Mouse (Mus musculus) MEL (cell line): ENCODE measurements around the gene Epha6. TPM values are rescaled to one million over a fixed set of nuclear protein-coding genes. Genes with fewer than 3 reads are reported as not detected.
A peak's percentile ranks its signal among the peaks of the same experiment; 100 is the strongest.

Source experiments
- DNase-seq: peaks from one replicate; pipeline ENCODE4 v3.0.0; 2011; ENCODE audit warnings: low read depth, low spot score
- H3K27ac ChIP-seq: 2 replicates; pipeline ENCODE4 v1.5.1; 2012; ENCODE audit warnings: low read depth, mild to moderate bottlenecking, control low read depth, low read length, moderate library complexity; ENCODE audit not compliant: control insufficient read depth
- H3K27me3 ChIP-seq, 2 experiments: fragments of 150-350 bp in 1 of 2; sonication (generic) in 1 of 2; 2 replicates each; pipeline ENCODE4 v1.6.1; 2012; ENCODE audit warnings: low read length in 2 of 2, mild to moderate bottlenecking in 2 of 2, improper control_type of control experiment in 1 of 2, moderate library complexity in 1 of 2; ENCODE audit not compliant: insufficient read depth in 2 of 2, control insufficient read depth in 1 of 2
- H3K36me3 ChIP-seq, 2 experiments: 2 replicates each; pipeline ENCODE4 v1.6.1; 2012 to 2014; ENCODE audit warnings: low read length in 2 of 2, improper control_type of control experiment in 1 of 2, inconsistent platforms in 1 of 2, mild to moderate bottlenecking in 1 of 2; ENCODE audit not compliant: insufficient read depth in 2 of 2, control insufficient read depth in 1 of 2
- H3K4me1 ChIP-seq, 2 experiments: fragments of 150-350 bp in 1 of 2; sonication (generic) in 1 of 2; 2 replicates each; pipeline ENCODE4 v1.6.1; 2012; ENCODE audit warnings: low read length in 2 of 2, improper control_type of control experiment in 1 of 2, mild to moderate bottlenecking in 1 of 2; ENCODE audit not compliant: insufficient read depth in 2 of 2, control insufficient read depth in 1 of 2
- H3K4me3 ChIP-seq, 2 experiments: fragments of 150-350 bp in 1 of 2; sonication (generic) in 1 of 2; 2 replicates each; pipeline ENCODE4 v1.5.1; 2012; ENCODE audit warnings: low read depth in 2 of 2, low read length in 2 of 2, mild to moderate bottlenecking in 2 of 2, moderate library complexity in 2 of 2, control low read depth in 1 of 2, improper control_type of control experiment in 1 of 2; ENCODE audit not compliant: control insufficient read depth in 1 of 2, insufficient read depth in 1 of 2
- H3K79me2 ChIP-seq: 2 replicates; pipeline ENCODE4 v1.6.1; 2012; ENCODE audit warnings: mild to moderate bottlenecking, low read length, moderate library complexity; ENCODE audit not compliant: control insufficient read depth, poor library complexity, insufficient read depth
- H3K9ac ChIP-seq: 2 replicates; pipeline ENCODE4 v1.6.1; 2012; ENCODE audit warnings: low read depth, mild to moderate bottlenecking, control low read depth, low read length, moderate library complexity; ENCODE audit not compliant: control insufficient read depth, poor library complexity, severe bottlenecking
- H3K9me3 ChIP-seq: fragments of 150-350 bp; sonication (generic); replicated peaks from 2 replicates; pipeline ENCODE4 v1.6.1; 2012; ENCODE audit warnings: mild to moderate bottlenecking, low read length, improper control_type of control experiment, moderate library complexity; ENCODE audit not compliant: insufficient read depth
- CTCF ChIP-seq, 3 experiments: IDR thresholded peaks in 2 of 3; conservative IDR thresholded peaks in 1 of 3; 2 replicates each; pipeline ENCODE4 v1.5.1; 2011 to 2012; ENCODE audit warnings: low read length in 3 of 3, low read depth in 2 of 3, mild to moderate bottlenecking in 2 of 3, improper control_type of control experiment in 1 of 3, inconsistent platforms in 1 of 3, mixed read lengths in 1 of 3, moderate library complexity in 1 of 3; ENCODE audit not compliant: control insufficient read depth in 1 of 3, insufficient read depth in 1 of 3, poor library complexity in 1 of 3, severe bottlenecking in 1 of 3
- ELF1 ChIP-seq: IDR thresholded peaks from 2 replicates; pipeline ENCODE4 v1.6.1; 2014; ENCODE audit warnings: low read depth, mild to moderate bottlenecking, inconsistent platforms, low read length, improper control_type of control experiment, moderate library complexity
- ETS1 ChIP-seq: IDR thresholded peaks from 2 replicates; pipeline ENCODE4 v1.6.1; 2012; ENCODE audit warnings: low read depth, mild to moderate bottlenecking, inconsistent platforms, low read length, improper control_type of control experiment, moderate library complexity
- JUND ChIP-seq: IDR thresholded peaks from 2 replicates; pipeline ENCODE4 v1.6.1; 2011; ENCODE audit warnings: low read depth, mild to moderate bottlenecking, improper control_type of control experiment, low read length
- KAT2A ChIP-seq: conservative IDR thresholded peaks from 2 replicates; pipeline ENCODE4 v1.6.1; 2012; ENCODE audit warnings: low read depth, low read length, improper control_type of control experiment, inconsistent platforms
- MAFK ChIP-seq: IDR thresholded peaks from 2 replicates; pipeline ENCODE4 v1.6.1; 2011; ENCODE audit warnings: low read depth, mild to moderate bottlenecking, low read length, improper control_type of control experiment, borderline replicate concordance
- MAX ChIP-seq: IDR thresholded peaks from 2 replicates; pipeline ENCODE4 v1.6.1; 2011; ENCODE audit warnings: low read length, improper control_type of control experiment
- MEF2A ChIP-seq: IDR thresholded peaks from 2 replicates; pipeline ENCODE4 v1.6.1; 2014; ENCODE audit warnings: low read depth, mild to moderate bottlenecking, inconsistent platforms, low read length, improper control_type of control experiment; ENCODE audit not compliant: poor library complexity, insufficient replicate concordance, severe bottlenecking; ENCODE audit errors: extremely low read depth
- MYC ChIP-seq: IDR thresholded peaks from 2 replicates; pipeline ENCODE4 v1.6.1; 2011; ENCODE audit warnings: low read depth, mild to moderate bottlenecking, low read length, improper control_type of control experiment, moderate library complexity
- POLR2AphosphoS5 ChIP-seq: IDR thresholded peaks from 2 replicates; pipeline ENCODE4 v1.6.1; 2012; ENCODE audit warnings: low read depth, borderline replicate concordance, mild to moderate bottlenecking, inconsistent platforms, low read length, moderate library complexity, mixed read lengths
- RAD21 ChIP-seq: IDR thresholded peaks from 2 replicates; pipeline ENCODE4 v1.6.1; 2011; ENCODE audit warnings: mild to moderate bottlenecking, low read depth, low read length, improper control_type of control experiment
- SMC3 ChIP-seq: IDR thresholded peaks from 2 replicates; pipeline ENCODE4 v1.6.1; 2011; ENCODE audit warnings: low read depth, low read length, improper control_type of control experiment
- UBTF ChIP-seq: IDR thresholded peaks from 2 replicates; pipeline ENCODE4 v1.6.1; 2012; ENCODE audit warnings: low read depth, mild to moderate bottlenecking, inconsistent platforms, low read length, improper control_type of control experiment, moderate library complexity, borderline replicate concordance; ENCODE audit not compliant: insufficient read depth
- ZMIZ1 ChIP-seq: IDR thresholded peaks from 2 replicates; pipeline ENCODE4 v1.6.1; 2012; ENCODE audit warnings: low read depth, mild to moderate bottlenecking, inconsistent platforms, low read length, improper control_type of control experiment, moderate library complexity
- ZNF384 ChIP-seq: IDR thresholded peaks from 2 replicates; pipeline ENCODE4 v1.6.1; 2012; ENCODE audit warnings: low read depth, mild to moderate bottlenecking, inconsistent platforms, low read length, improper control_type of control experiment
- polyA plus RNA-seq, 2 experiments: library from polyadenylated mRNA; stranded (reverse) in 1 of 2; unstranded in 1 of 2; fragments of >175 nt in 1 of 2; fragments of >200 nt in 1 of 2; gene quantifications; 2 replicates each; pipeline versions ENCODE4 v1.2.1 to v1.2.4; 2012; ENCODE audit warnings: low replicate concordance in 2 of 2, low read depth in 1 of 2; ENCODE audit not compliant: insufficient read length in 2 of 2, insufficient read depth in 1 of 2, missing spikeins in 1 of 2
- total RNA-seq: library from RNA; depleted of rRNA; stranded (reverse); fragments of 300-350 nt; gene quantifications from 2 replicates; pipeline ENCODE4 v1.2.3, GENCODE M21; 2012

Gene Epha6
- total and polyA plus RNA-seq, 3 experiments, result not detected

- H3K36me3 ChIP-seq, result no peaks in the 10 kb centered on the region
- no peak overlapping the region for H3K9ac ChIP-seq
- no peaks in the 10 kb centered on the region for H3K4me1 ChIP-seq
- no peaks in the 10 kb centered on the region; a peak in 1 of 4 replicates for H3K27me3 ChIP-seq
- no peaks in the 10 kb centered on the region for H3K9me3 ChIP-seq
- TF ChIP-seq POLR2AphosphoS5, result no peak
- TF ChIP-seq ETS1, result no peak
- no peak for TF ChIP-seq MAX
- TF ChIP-seq MYC, result no peak
- no peak for TF ChIP-seq KAT2A
- no peak for TF ChIP-seq ZMIZ1
- no peak for TF ChIP-seq MEF2A
- no peak for TF ChIP-seq MAFK
- H3K27ac ChIP-seq, result no peak overlapping the region
- no peaks in the 10 kb centered on the region for H3K79me2 ChIP-seq
- no peak overlapping the region for H3K4me3 ChIP-seq
- no peak for DNase-seq
These were observed 677 bp upstream of the Epha6 start for GRCm38 (mm10) chr16:60605832-60606583.

DNA sequence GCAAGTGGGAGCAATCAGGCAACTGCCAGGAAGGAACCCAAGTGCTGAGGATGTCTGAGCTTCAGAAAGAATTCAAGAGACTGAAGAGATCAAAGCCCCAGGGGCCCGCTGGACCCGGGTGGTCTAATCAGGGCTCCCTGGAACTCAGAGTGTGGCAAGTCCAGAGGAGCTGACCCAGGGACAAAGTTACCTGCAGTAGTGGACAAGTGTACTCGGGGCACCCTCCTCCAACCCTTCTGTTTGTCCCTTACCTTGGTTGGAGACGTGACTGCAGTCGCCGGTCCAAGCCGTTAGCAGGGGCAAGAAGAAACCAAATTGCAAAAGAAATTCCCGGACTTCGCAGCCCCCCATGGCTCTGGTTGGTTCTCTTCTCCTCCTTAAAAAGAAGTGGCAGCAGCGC lies 718 bp downstream of the Epha6 start:
- no peaks in the 10 kb centered on the region for H3K9me3 ChIP-seq
- H3K79me2 ChIP-seq, result no peaks in the 10 kb centered on the region
- H3K27me3 ChIP-seq, result no peaks in the 10 kb centered on the region; a peak in 1 of 4 replicates
- no peaks in the 10 kb centered on the region for H3K36me3 ChIP-seq
- DNase-seq, result no peak
- TF ChIP-seq MAFK, result no peak
- no peak for TF ChIP-seq RAD21
- no peak for TF ChIP-seq KAT2A
- no peak for TF ChIP-seq UBTF
- TF ChIP-seq ELF1, result no peak
- TF ChIP-seq ZNF384, result no peak
- H3K4me1 ChIP-seq, result no peaks in the 10 kb centered on the region
- H3K9ac ChIP-seq, result no peak overlapping the region
- H3K4me3 ChIP-seq, result no peak overlapping the region
- no peak overlapping the region for H3K27ac ChIP-seq

DNA sequence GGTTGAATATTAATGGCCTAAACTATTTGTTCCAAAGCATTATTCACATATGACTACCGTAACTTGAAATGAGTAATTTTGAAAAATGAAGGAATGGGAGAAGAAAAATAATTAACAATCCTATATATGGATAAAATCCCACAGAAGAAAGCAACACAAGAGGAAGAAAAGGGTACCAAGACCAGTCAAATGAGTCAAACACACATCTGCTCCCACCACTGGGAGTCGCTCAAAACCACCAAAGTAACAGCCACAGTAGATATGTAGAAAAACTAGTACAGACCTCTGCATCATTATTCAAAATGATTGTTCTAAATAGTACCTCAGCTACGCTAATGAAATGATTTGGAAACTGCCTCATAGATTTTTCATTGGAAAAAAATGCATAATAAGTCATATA lies 20.0 kb downstream of the Epha6 start:
- Histone ChIP-seq H3K27me3 (no peaks in the 10 kb centered on the region), H3K27ac (no peak overlapping the region), H3K4me1 (no peaks in the 10 kb centered on the region), H3K9ac (no peak overlapping the region), H3K9me3 (no peaks in the 10 kb centered on the region), H3K36me3 (no peaks in the 10 kb centered on the region), H3K79me2 (no peaks in the 10 kb centered on the region), H3K4me3 (no peak overlapping the region)
- TF ChIP-seq CTCF (IDR thresholded peaks at IDR 0.05 in 2 of 3, conservative IDR thresholded peaks at IDR 0.05 in 1 of 3; ENCODE audit: control insufficient read depth in 1 of 3, insufficient read depth in 1 of 3, low read depth in 2 of 3, low read length in 3 of 3, poor library complexity in 1 of 3, severe bottlenecking in 1 of 3) (peak in 1 of 3 experiments; percentile 3; a peak in 1 of 6 replicates), SMC3 (0 out of 2 replicates have a peak, but pooled peaks have one; percentile 5), JUND (no peak)
- no peak for DNase-seq
